Comparison of ENCODE assay signal across 8 mouse cellular contexts in the genomic region with DNA sequence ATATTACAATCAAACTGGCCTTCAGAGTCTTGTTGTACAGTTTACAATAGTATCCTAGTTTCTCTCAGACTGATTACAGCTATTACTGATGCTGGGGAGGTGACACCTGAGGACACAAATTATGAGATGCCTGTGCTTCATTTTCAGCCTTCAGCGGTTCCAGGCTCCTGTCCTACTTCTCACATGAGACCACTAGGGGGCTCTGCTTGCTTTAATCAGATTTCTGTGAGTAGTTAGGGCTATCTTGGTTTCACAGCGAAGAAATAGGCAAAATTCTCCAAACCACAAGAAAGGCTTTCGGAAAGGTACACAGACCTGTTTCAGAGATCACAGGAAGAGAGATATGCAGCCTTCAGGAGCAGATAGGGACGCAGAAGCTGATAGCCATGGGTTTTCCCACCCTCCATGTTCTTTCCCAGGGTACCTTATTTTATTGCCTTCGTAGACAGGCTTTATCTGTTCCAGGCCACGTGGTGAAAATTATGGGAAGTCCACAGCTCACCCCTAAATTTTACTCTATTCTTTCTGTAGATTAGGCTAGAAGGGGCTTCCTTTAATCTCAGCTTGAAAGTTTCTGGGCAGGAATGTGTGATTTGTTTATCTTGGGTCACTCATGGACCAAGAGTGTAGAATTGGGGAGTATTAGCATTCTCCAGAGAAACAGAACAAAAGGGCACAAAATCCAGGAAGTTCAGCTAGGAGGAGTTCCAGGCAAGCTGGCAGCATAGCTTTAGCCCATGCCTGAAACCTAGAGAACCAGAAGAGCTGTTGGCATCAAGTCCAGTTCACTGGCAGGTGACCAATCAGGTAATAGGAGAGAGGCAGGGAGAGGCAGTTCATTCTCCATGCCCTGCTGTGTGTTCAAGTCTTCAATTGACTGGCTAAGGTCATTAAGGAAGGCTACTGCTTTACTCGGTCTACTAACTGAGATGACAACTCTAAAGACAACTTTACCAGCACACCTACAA.
DNase-seq lines count a peak whose midpoint lies in the region; ATAC-seq lines count a peak whose summit lies in the region.

No protein-coding gene starts in this region.

- H3K27ac ChIP-seq in midbrain, embryonic 11.5 days (ENCODE audit: low read depth, low read length) = no peak overlapping the region
- no peak overlapping the region for H3K27ac ChIP-seq in midbrain, embryonic 15.5 days

- H3K4me2 ChIP-seq in midbrain, embryonic 11.5 days = no peak overlapping the region
- no peak overlapping the region for H3K4me2 ChIP-seq in midbrain, embryonic 15.5 days

- no peaks in the 10 kb centered on the region for H3K4me1 ChIP-seq in midbrain, embryonic 11.5 days (ENCODE audit: control insufficient read depth, insufficient read depth, low read length)
- no peaks in the 10 kb centered on the region for H3K4me1 ChIP-seq in midbrain, embryonic 15.5 days

- ATAC-seq in midbrain, embryonic 11.5 days (ENCODE audit: low FRiP score) = 0 out of 2 replicates have a peak, but pooled peaks have one; percentile 52
- ATAC-seq in midbrain, embryonic 15.5 days (replicated peaks) = no peak; the same call in 1 of the 2 replicates

- H3K36me3 ChIP-seq in midbrain, embryonic 11.5 days (ENCODE audit: control insufficient read depth, insufficient read depth, low read length) = no peaks in the 10 kb centered on the region
- no peaks in the 10 kb centered on the region for H3K36me3 ChIP-seq in midbrain, embryonic 15.5 days (replicated peaks)

- H3K9ac ChIP-seq in midbrain, embryonic 11.5 days (ENCODE audit: low read length) = no peak overlapping the region
- H3K9ac ChIP-seq in midbrain, embryonic 15.5 days = no peak overlapping the region

- WGBS in midbrain, embryonic 11.5 days = 68% methylated on average over 7 of the region's 7 CpGs
- WGBS in midbrain, embryonic 15.5 days = 70% methylated on average over 7 of the region's 7 CpGs

- peak; percentile 33 for DNase-seq in adrenal gland, postnatal 10 days
- no peak for DNase-seq in adrenal gland, postnatal 25 days
- DNase-seq in midbrain, embryonic 11.5 days (ENCODE audit: low spot score, missing footprints) = peak; percentile 85
- DNase-seq in embryo, embryonic 9.5 days (ENCODE audit: extremely low spot score) = peak; percentile 18
- DNase-seq in left cerebral cortex, postnatal 25 days (ENCODE audit: low spot score in 2 of 2) = peak; percentile 63 to 81
- DNase-seq in yolk sac, embryonic 10.5 days (ENCODE audit: low spot score) = peak; percentile 3
- DNase-seq in spleen, postnatal 36 days (ENCODE audit: low spot score in 2 of 2) = no peak

- no peaks in the 10 kb centered on the region for H3K9me3 ChIP-seq in midbrain, embryonic 11.5 days (ENCODE audit: control insufficient read depth, low read length)
- H3K9me3 ChIP-seq in midbrain, embryonic 15.5 days = no peaks in the 10 kb centered on the region

- intact Hi-C loops in left cerebral cortex, postnatal 25 days (cut with DNase I) = no loop called here

- no peaks in the 10 kb centered on the region for H3K27me3 ChIP-seq in midbrain, embryonic 11.5 days (ENCODE audit: control insufficient read depth, insufficient read depth, low read length)
- H3K27me3 ChIP-seq in midbrain, embryonic 15.5 days (replicated peaks) = no peaks in the 10 kb centered on the region

- H3K4me3 ChIP-seq in midbrain, embryonic 11.5 days (ENCODE audit: low read depth, low read length) = no peak overlapping the region
- no peak overlapping the region for H3K4me3 ChIP-seq in midbrain, embryonic 15.5 days

Comparison
In these comparisons a context has a peak if more than half of its experiments do, and no peak if none do; other contexts are left out.
1. DNase-seq: peak in adrenal gland, postnatal 10 days (single experiment), midbrain, embryonic 11.5 days (single experiment), embryo, embryonic 9.5 days (single experiment), left cerebral cortex, postnatal 25 days (2 of 2) and yolk sac, embryonic 10.5 days (single experiment); none in adrenal gland, postnatal 25 days (single experiment) and spleen, postnatal 36 days (0 of 2).